10 mouse cellular contexts compared by ENCODE assay signal in genomic region chr2:61603461-61603860, GRCm38 (mm10).
"Had no signal": no experiment of that assay in that cellular context is flagged by ENCODE, and none has a peak within 500 bp of the region (broad histone marks: within the 10 kb centered on the region; RNA-seq: fewer than 3 reads in every experiment).

No protein-coding gene starts in this region.

- DNase-seq: kidney, postnatal 10 days; kidney, postnatal 36 days; layer of hippocampus, postnatal 36 days; left cerebral cortex, postnatal 4 days; liver, postnatal 0 days; lung, embryonic 14.5 days; retina, postnatal 1 day; right cerebral cortex, postnatal 25 days; thymus, adult 18-20 months; thymus, postnatal 36 days had no signal
